Mouse (Mus musculus) CH12.LX (cell line): ENCODE data around the gene Trp53inp2. TPM values are rescaled to one million over a fixed set of nuclear protein-coding genes. Genes with fewer than 3 reads are reported as not detected.

Experiments used
- DNase-seq: peaks from one replicate; pipeline ENCODE4 v3.0.0-alpha.2; 2013; ENCODE audit errors: extremely low read depth
- H3K27ac ChIP-seq: 2 replicates; pipeline ENCODE4 v1.5.1; 2012; ENCODE audit warnings: low read depth, mild to moderate bottlenecking, control low read depth, moderate library complexity; ENCODE audit not compliant: insufficient read depth
- H3K27me3 ChIP-seq: replicated peaks from 2 replicates; pipeline ENCODE3; 2012; ENCODE audit warnings: inconsistent platforms
- H3K36me3 ChIP-seq, 2 experiments: replicated peaks in 1 of 2; 2 replicates each; pipeline versions ENCODE3 to v1.6.1; 2012; ENCODE audit warnings: inconsistent platforms in 1 of 2, low read length in 1 of 2, mild to moderate bottlenecking in 1 of 2, mixed read lengths in 1 of 2, moderate library complexity in 1 of 2; ENCODE audit not compliant: control insufficient read depth in 1 of 2, insufficient read depth in 1 of 2
- H3K4me1 ChIP-seq, 2 experiments: 2 replicates each; pipeline ENCODE4 v1.6.1; 2012; ENCODE audit warnings: inconsistent platforms in 1 of 2, moderate library complexity in 1 of 2; ENCODE audit not compliant: insufficient read depth in 2 of 2, control insufficient read depth in 1 of 2
- H3K4me2 ChIP-seq: 2 replicates; pipeline ENCODE4 v1.6.1; 2012; ENCODE audit warnings: low read depth, mild to moderate bottlenecking, control low read depth; ENCODE audit not compliant: poor library complexity, insufficient read depth, severe bottlenecking
- H3K4me3 ChIP-seq, 3 experiments: fragments of 150-350 bp in 1 of 3; sonication (generic) in 1 of 3; replicated peaks in 1 of 3; 2 replicates each; pipeline versions ENCODE3 to v1.5.1; 2011 to 2012; ENCODE audit warnings: low read depth in 2 of 3, low read length in 2 of 3, mild to moderate bottlenecking in 2 of 3, moderate library complexity in 2 of 3, control low read depth in 1 of 3, improper control_type of control experiment in 1 of 3, inconsistent platforms in 1 of 3, mixed read lengths in 1 of 3; ENCODE audit not compliant: poor library complexity in 1 of 3
- H3K79me2 ChIP-seq: replicated peaks from 2 replicates; pipeline ENCODE4 v1.6.1; 2012; ENCODE audit warnings: mild to moderate bottlenecking, moderate library complexity; ENCODE audit not compliant: control insufficient read depth, poor library complexity, insufficient read depth, severe bottlenecking; ENCODE audit errors: extremely low read depth
- H3K9ac ChIP-seq: 2 replicates; pipeline ENCODE4 v1.6.1; 2012; ENCODE audit warnings: low read depth, mild to moderate bottlenecking, control low read depth, moderate library complexity; ENCODE audit not compliant: insufficient read depth
- H3K9me3 ChIP-seq: replicated peaks from 2 replicates; pipeline ENCODE3; 2012; ENCODE audit warnings: low read length, inconsistent platforms, mixed read lengths
- BHLHE40 ChIP-seq: IDR thresholded peaks from 2 replicates; pipeline ENCODE4 v1.6.1; 2011; ENCODE audit warnings: mild to moderate bottlenecking, low read depth, low read length, improper control_type of control experiment
- CTCF ChIP-seq, 2 experiments: IDR thresholded peaks in 1 of 2; conservative IDR thresholded peaks in 1 of 2; 2 replicates each; pipeline ENCODE4 v1.5.1; 2011 to 2012; ENCODE audit warnings: low read depth in 2 of 2, low read length in 2 of 2, improper control_type of control experiment in 1 of 2, inconsistent platforms in 1 of 2, mild to moderate bottlenecking in 1 of 2, moderate library complexity in 1 of 2
- E2F4 ChIP-seq: IDR thresholded peaks from 2 replicates; pipeline ENCODE4 v1.6.1; 2011; ENCODE audit warnings: low read depth, low read length, improper control_type of control experiment; ENCODE audit not compliant: insufficient replicate concordance
- ELF1 ChIP-seq: IDR thresholded peaks from 2 replicates; pipeline ENCODE4 v1.6.1; 2014; ENCODE audit warnings: low read depth, mild to moderate bottlenecking, inconsistent platforms, low read length, improper control_type of control experiment
- ETS1 ChIP-seq: conservative IDR thresholded peaks from 2 replicates; pipeline ENCODE4 v1.6.1; 2012; ENCODE audit warnings: low read depth, mild to moderate bottlenecking, inconsistent platforms, low read length, improper control_type of control experiment, moderate library complexity
- GABPA ChIP-seq: IDR thresholded peaks from 2 replicates; pipeline ENCODE4 v1.6.1; 2012; ENCODE audit warnings: low read depth, low read length, improper control_type of control experiment, inconsistent platforms; ENCODE audit not compliant: insufficient replicate concordance
- HCFC1 ChIP-seq: IDR thresholded peaks from 2 replicates; pipeline ENCODE4 v1.6.1; 2012; ENCODE audit warnings: low read depth, mild to moderate bottlenecking, inconsistent platforms, low read length, improper control_type of control experiment
- IRF4 ChIP-seq: IDR thresholded peaks from 2 replicates; pipeline ENCODE4 v1.6.1; 2014; ENCODE audit warnings: low read depth, mild to moderate bottlenecking, inconsistent platforms, low read length, improper control_type of control experiment
- JUN ChIP-seq: IDR thresholded peaks from 2 replicates; pipeline ENCODE4 v1.6.1; 2011; ENCODE audit warnings: low read depth, mild to moderate bottlenecking, low read length, improper control_type of control experiment, moderate library complexity; ENCODE audit not compliant: insufficient read depth
- KAT2A ChIP-seq: IDR thresholded peaks from 2 replicates; pipeline ENCODE4 v1.6.1; 2012; ENCODE audit warnings: low read length, improper control_type of control experiment, inconsistent platforms; ENCODE audit not compliant: insufficient replicate concordance
- MAFK ChIP-seq: IDR thresholded peaks from 2 replicates; pipeline ENCODE4 v1.6.1; 2011; ENCODE audit warnings: low read length, improper control_type of control experiment; ENCODE audit not compliant: insufficient replicate concordance
- MAX ChIP-seq: IDR thresholded peaks from 2 replicates; pipeline ENCODE4 v1.6.1; 2011; ENCODE audit warnings: low read length, improper control_type of control experiment
- MAZ ChIP-seq: IDR thresholded peaks from 2 replicates; pipeline ENCODE4 v1.6.1; 2012; ENCODE audit warnings: low read depth, mild to moderate bottlenecking, inconsistent platforms, low read length, improper control_type of control experiment, moderate library complexity
- MEF2A ChIP-seq: IDR thresholded peaks from 2 replicates; pipeline ENCODE4 v1.6.1; 2014; ENCODE audit warnings: low read depth, mild to moderate bottlenecking, inconsistent platforms, low read length, improper control_type of control experiment, borderline replicate concordance
- MXI1 ChIP-seq: IDR thresholded peaks from 2 replicates; pipeline ENCODE4 v1.6.1; 2011; ENCODE audit warnings: mild to moderate bottlenecking, low read depth, low read length, improper control_type of control experiment
- MYC ChIP-seq: IDR thresholded peaks from 2 replicates; pipeline ENCODE4 v1.6.1; 2011; ENCODE audit warnings: low read depth, mild to moderate bottlenecking, improper control_type of control experiment, low read length
- NELFE ChIP-seq: IDR thresholded peaks from 2 replicates; pipeline ENCODE4 v1.6.1; 2011; ENCODE audit warnings: low read depth, low read length, improper control_type of control experiment
- NRF1 ChIP-seq: IDR thresholded peaks from 2 replicates; pipeline ENCODE4 v1.6.1; 2014; ENCODE audit warnings: low read depth, mild to moderate bottlenecking, inconsistent platforms, low read length, improper control_type of control experiment, moderate library complexity
- PAX5 ChIP-seq: IDR thresholded peaks from 2 replicates; pipeline ENCODE4 v1.6.1; 2012; ENCODE audit warnings: low read length, inconsistent platforms, mixed read lengths
- POLR2A ChIP-seq: IDR thresholded peaks from 2 replicates; pipeline ENCODE4 v1.6.1; 2011; ENCODE audit warnings: low read depth, mild to moderate bottlenecking, improper control_type of control experiment, low read length
- POLR2AphosphoS2 ChIP-seq: IDR thresholded peaks from 2 replicates; pipeline ENCODE4 v1.6.1; 2011; ENCODE audit warnings: low read depth, low read length, improper control_type of control experiment
- SIN3A ChIP-seq: IDR thresholded peaks from 2 replicates; pipeline ENCODE4 v1.6.1; 2012; ENCODE audit warnings: low read length, improper control_type of control experiment, inconsistent platforms
- SMC3 ChIP-seq: IDR thresholded peaks from 2 replicates; pipeline ENCODE4 v1.6.1; 2011; ENCODE audit warnings: low read depth, low read length, improper control_type of control experiment
- TCF12 ChIP-seq: IDR thresholded peaks from 2 replicates; pipeline ENCODE4 v1.6.1; 2014; ENCODE audit warnings: low read depth, mild to moderate bottlenecking, inconsistent platforms, low read length, improper control_type of control experiment
- USF1 ChIP-seq: IDR thresholded peaks from 2 replicates; pipeline ENCODE4 v1.6.1; 2014; ENCODE audit warnings: low read depth, mild to moderate bottlenecking, inconsistent platforms, low read length, improper control_type of control experiment
- ZMIZ1 ChIP-seq: IDR thresholded peaks from 2 replicates; pipeline ENCODE4 v1.6.1; 2012; ENCODE audit warnings: low read depth, mild to moderate bottlenecking, inconsistent platforms, low read length, improper control_type of control experiment
- dilution Hi-C: fragments of 300-500 bp; cut with MboI; formaldehyde crosslinking; loops from 2 replicates; pipeline ENCODE4 v1.14.3; 2020; ENCODE audit warnings: low sequenced_read_pairs; ENCODE audit not compliant: extremely low pct_unique_long_range_greater_than_20kb, extremely low pct_ligation_motif_present
- in situ Hi-C: fragments of 300-500 bp; cut with MboI; formaldehyde crosslinking; loops from 3 replicates; pipeline ENCODE4 v1.14.3; 2019; ENCODE audit warnings: low sequenced_read_pairs, low pct_ligation_motif_present, low pct_unique_long_range_greater_than_20kb, mixed read lengths
- polyA plus RNA-seq: library from polyadenylated mRNA; unstranded; fragments of >175 nt; gene quantifications from 2 replicates; pipeline ENCODE4 v1.2.1, GENCODE M21; 2012; ENCODE audit warnings: low read depth; ENCODE audit not compliant: insufficient read length
- total RNA-seq, 2 experiments: library from RNA; depleted of rRNA; stranded (reverse); fragments of 300-350 nt in 1 of 2; fragments of >200 nt in 1 of 2; gene quantifications; 2 replicates each; pipeline ENCODE4 v1.2.3; 2012 to 2014

The Trp53inp2 gene
- total and polyA plus RNA-seq, 3 experiments = 2.4 to 6.9 (median 3.9) TPM

GRCm38 (mm10) chr2:155354402-155354801 is 26.5 kb upstream of the Trp53inp2 start:
- no peak overlapping the region for H3K4me3 ChIP-seq
- dilution Hi-C loops (no loop called here), in situ Hi-C loops (no loop called here)
- H3K9ac ChIP-seq = no peak overlapping the region
- H3K9me3 ChIP-seq = peaks cover 5% of the 10 kb centered on the region
- H3K79me2 ChIP-seq = peaks cover 26% of the 10 kb centered on the region
- peaks cover 5 to 23% of the 10 kb centered on the region in 2 experiments for H3K36me3 ChIP-seq
- no peaks in the 10 kb centered on the region for H3K27me3 ChIP-seq
- H3K4me1 ChIP-seq = peaks cover 0 to 17% of the 10 kb centered on the region in 2 experiments; a peak in 2 of 4 replicates
- H3K4me2 ChIP-seq = no peak overlapping the region
- H3K27ac ChIP-seq = no peak overlapping the region
- no peak for DNase-seq
- no peak for TF ChIP-seq USF1
- TF ChIP-seq JUN = no peak
- no peak for TF ChIP-seq IRF4
- no peak for TF ChIP-seq POLR2AphosphoS2
- peak; percentile 5; the same call in 1 of the 2 replicates for TF ChIP-seq SMC3
- no peak for TF ChIP-seq MXI1
- no peak for TF ChIP-seq PAX5
- TF ChIP-seq CTCF (conservative IDR thresholded peaks at IDR 0.05 in 1 of 2, IDR thresholded peaks at IDR 0.05 in 1 of 2; ENCODE audit: low read depth in 2 of 2, low read length in 2 of 2) = peak in 1 of 2 experiments; percentile 27; a peak in 2 of 4 replicates
- no peak for TF ChIP-seq BHLHE40
- no peak for TF ChIP-seq MAZ
- TF ChIP-seq SIN3A = no peak
- TF ChIP-seq MEF2A = no peak
- no peak for TF ChIP-seq ELF1

- peak; percentile 94 for DNase-seq
- peak within 1 kb of the TSS; percentile 65 to 91 (median 75) for H3K4me3 ChIP-seq
- H3K27ac ChIP-seq = peak within 1 kb of the TSS; percentile 39; the same call in 1 of the 2 replicates
- peaks cover 0 to 17% of the 10 kb centered on the region in 2 experiments; a peak in 2 of 4 replicates for H3K4me1 ChIP-seq
- H3K36me3 ChIP-seq = peaks cover 0 to 5% of the 10 kb centered on the region in 2 experiments
- peak within 1 kb of the TSS; percentile 64 for H3K4me2 ChIP-seq
- TF ChIP-seq MXI1 = peak; percentile 87
- TF ChIP-seq NRF1 = peak; percentile 79
- no peak for TF ChIP-seq MAFK
- no peak for TF ChIP-seq SMC3
- peak; percentile 87 for TF ChIP-seq TCF12
- TF ChIP-seq IRF4 = peak; percentile 40; the same call in 1 of the 2 replicates
- peak; percentile 98 for TF ChIP-seq KAT2A
- no peak for TF ChIP-seq BHLHE40
- no peak for TF ChIP-seq USF1
- TF ChIP-seq ETS1 = no peak
- TF ChIP-seq CTCF (conservative IDR thresholded peaks at IDR 0.05 in 1 of 2, IDR thresholded peaks at IDR 0.05 in 1 of 2; ENCODE audit: low read depth in 2 of 2, low read length in 2 of 2) = no peak
- peak; percentile 99 for TF ChIP-seq ELF1
- peak; percentile 72 for TF ChIP-seq MYC
- peak; percentile 60; the same call in 1 of the 2 replicates for TF ChIP-seq E2F4
- TF ChIP-seq MAX = no peak
- peak; percentile 79 for TF ChIP-seq NELFE
- TF ChIP-seq HCFC1 = peak; percentile 100
- no peak for TF ChIP-seq JUN
- peak; percentile 49; the same call in 1 of the 2 replicates for TF ChIP-seq GABPA
- TF ChIP-seq SIN3A = peak; percentile 94
- TF ChIP-seq ZMIZ1 = peak; percentile 77; the same call in 1 of the 2 replicates
- TF ChIP-seq POLR2AphosphoS2 = peak; percentile 70; the same call in 1 of the 2 replicates
- TF ChIP-seq PAX5 = no peak
- TF ChIP-seq POLR2A = peak; percentile 86
- TF ChIP-seq, all 38 proteins: peak for 15
- in situ Hi-C loops = no loop called here
- peak within 1 kb of the TSS; percentile 92 for H3K9ac ChIP-seq
- no peaks in the 10 kb centered on the region for H3K9me3 ChIP-seq
- dilution Hi-C loops = no loop called here
- H3K79me2 ChIP-seq = peaks cover 21% of the 10 kb centered on the region
- H3K27me3 ChIP-seq = no peaks in the 10 kb centered on the region
Observed at GRCm38 (mm10) chr2:155356971-155357591, 23.8 kb upstream of the Trp53inp2 start, which contains the start of gene Pigu. TSS of gene Pigu (minus strand) at chr2:155357430.
